Mouse (Mus musculus): ENCODE results near the gene Rdh16f1. TPM values are rescaled to one million over a fixed set of nuclear protein-coding genes. Genes with fewer than 3 reads are reported as not detected.
"Not testable (repeated sequence)": the region's sequence is repeated elsewhere in the genome, so short reads cannot be mapped to it uniquely, and the experiment has no call there.

The Rdh16f1 gene
- polyA plus RNA-seq, 1 experiment from 2014 or later = 0.15 TPM

GRCm38 (mm10) chr10:127750136-127750777 is 9.3 kb upstream of the Rdh16f1 start:
- H3K4me2 ChIP-seq = peak overlapping the region; percentile 28
- 55% methylated on average over 24 of the region's 24 CpGs for WGBS (ENCODE audit: insufficient replicate concordance)
- peaks cover 24% of the 10 kb centered on the region for H3K36me3 ChIP-seq
- H3K9me3 ChIP-seq (replicated peaks) = no peaks in the 10 kb centered on the region
- peak overlapping the region; percentile 69 for H3K27ac ChIP-seq
- H3K9ac ChIP-seq = peak overlapping the region; percentile 4
- peak overlapping the region; percentile 27 for H3K4me3 ChIP-seq (replicated peaks)
- no peak for DNase-seq
- H3K4me1 ChIP-seq (replicated peaks) = peaks cover 51% of the 10 kb centered on the region
- ATAC-seq (ENCODE audit: low read depth) = no peak
- H3K27me3 ChIP-seq = no peaks in the 10 kb centered on the region

- peak within 1 kb of the TSS; percentile 4; the same call in 1 of the 2 replicates for H3K9ac ChIP-seq
- peaks cover 56% of the 10 kb centered on the region for H3K4me1 ChIP-seq (replicated peaks)
- H3K27me3 ChIP-seq = no peaks in the 10 kb centered on the region
- H3K36me3 ChIP-seq = peaks cover 15% of the 10 kb centered on the region
- H3K4me2 ChIP-seq = peak within 1 kb of the TSS; percentile 28
- peak within 1 kb of the TSS; percentile 50 for H3K27ac ChIP-seq
- peak within 1 kb of the TSS; percentile 27 for H3K4me3 ChIP-seq (replicated peaks)
- 29% methylated on average over 8 of the region's 8 CpGs for WGBS (ENCODE audit: insufficient replicate concordance)
- no peaks in the 10 kb centered on the region for H3K9me3 ChIP-seq (replicated peaks)
- ATAC-seq (ENCODE audit: low read depth) (peak; percentile 34), DNase-seq (no peak)
Observed at GRCm38 (mm10) chr10:127751548-127751947, 8.0 kb upstream of the Rdh16f1 start, which contains the start of gene Gpr182. Gene Gpr182 (minus strand): TSS chr10:127751732.

- H3K4me2 ChIP-seq = no peak overlapping the region
Observed at GRCm38 (mm10) chr10:127754566-127755166, 4.9 kb upstream of the Rdh16f1 start.

GRCm38 (mm10) chr10:127755246-127755645 is 4.3 kb upstream of the Rdh16f1 start:
- no peaks in the 10 kb centered on the region for H3K36me3 ChIP-seq
- H3K9me3 ChIP-seq (replicated peaks) = 0 out of 2 replicates have a peak, but pooled peaks cover 4% of the 10 kb centered on the region
- no peaks in the 10 kb centered on the region for H3K27me3 ChIP-seq
- no peak overlapping the region for H3K4me2 ChIP-seq
- DNase-seq (no peak), ATAC-seq (ENCODE audit: low read depth) (no peak)
- H3K27ac ChIP-seq = no peak overlapping the region
- 36% methylated on average over 3 of the region's 3 CpGs for WGBS (ENCODE audit: insufficient replicate concordance)
- H3K9ac ChIP-seq = no peak overlapping the region
- H3K4me3 ChIP-seq (replicated peaks) = no peak overlapping the region
- H3K4me1 ChIP-seq (replicated peaks) = peaks cover 49% of the 10 kb centered on the region

More at GRCm38 (mm10) chr10:127754566-127755166, 4.9 kb upstream of the Rdh16f1 start:
- no peak for DNase-seq
- Histone ChIP-seq H3K4me3 (replicated peaks) (no peak overlapping the region), H3K27ac (no peak overlapping the region; the same call in 1 of the 2 replicates), H3K9ac (no peak overlapping the region), H3K36me3 (no peaks in the 10 kb centered on the region), H3K4me1 (replicated peaks) (peaks cover 52% of the 10 kb centered on the region), H3K9me3 (replicated peaks) (0 out of 2 replicates have a peak, but pooled peaks cover 4% of the 10 kb centered on the region), H3K27me3 (no peaks in the 10 kb centered on the region)
- WGBS (ENCODE audit: insufficient replicate concordance) = 41% methylated on average over 6 of the region's 6 CpGs
- ATAC-seq (ENCODE audit: low read depth) = no peak

GRCm38 (mm10) chr10:127755770-127756468 is 3.7 kb upstream of the Rdh16f1 start:
- 0 out of 2 replicates have a peak, but pooled peaks cover 4% of the 10 kb centered on the region for H3K9me3 ChIP-seq (replicated peaks)
- peak overlapping the region; percentile 29 for H3K4me3 ChIP-seq (replicated peaks)
- peak overlapping the region; percentile 54 for H3K4me2 ChIP-seq
- no peak overlapping the region; the same call in 1 of the 2 replicates for H3K27ac ChIP-seq
- peaks cover 47% of the 10 kb centered on the region for H3K4me1 ChIP-seq (replicated peaks)
- DNase-seq = no peak
- WGBS (ENCODE audit: insufficient replicate concordance) = 14% methylated on average over 18 of the region's 18 CpGs
- no peaks in the 10 kb centered on the region for H3K27me3 ChIP-seq
- H3K9ac ChIP-seq = no peak overlapping the region
- ATAC-seq (ENCODE audit: low read depth) = no peak
- H3K36me3 ChIP-seq = no peaks in the 10 kb centered on the region

- not testable (repeated sequence) for H3K4me2 ChIP-seq; H3K4me3 ChIP-seq (replicated peaks); H3K9ac ChIP-seq; H3K36me3 ChIP-seq; DNase-seq; H3K27ac ChIP-seq; H3K27me3 ChIP-seq; ATAC-seq (ENCODE audit: low read depth); H3K9me3 ChIP-seq (replicated peaks)
- peaks cover 16% of the 10 kb centered on the region for H3K4me1 ChIP-seq (replicated peaks)
- WGBS (ENCODE audit: insufficient replicate concordance) = 63% methylated on average over 10 of the region's 10 CpGs
Observed at GRCm38 (mm10) chr10:127762926-127763325, 3.3 kb downstream of the Rdh16f1 start.

- Histone ChIP-seq H3K4me1 (replicated peaks) (peaks cover 10% of the 10 kb centered on the region), H3K27ac (peak overlapping the region; percentile 69), H3K9me3 (replicated peaks) (no peaks in the 10 kb centered on the region), H3K27me3 (no peaks in the 10 kb centered on the region), H3K9ac (no peak overlapping the region), H3K4me3 (replicated peaks) (no peak overlapping the region), H3K36me3 (no peaks in the 10 kb centered on the region), H3K4me2 (no peak overlapping the region)
- 56% methylated on average over 12 of the region's 12 CpGs for whole genome bisulfite sequencing (ENCODE audit: insufficient replicate concordance)
- DNase-seq (no peak), ATAC-seq (ENCODE audit: low read depth) (peak; percentile 76)
Observed at GRCm38 (mm10) chr10:127763914-127764680, 4.5 kb downstream of the Rdh16f1 start.

GRCm38 (mm10) chr10:127766564-127766963 is 7.0 kb downstream of the Rdh16f1 start:
- H3K4me3 ChIP-seq (replicated peaks) = no peak overlapping the region
- H3K27ac ChIP-seq = no peak overlapping the region
- 69% methylated on average over 1 of the region's 1 CpGs for WGBS (ENCODE audit: insufficient replicate concordance)
- H3K27me3 ChIP-seq = no peaks in the 10 kb centered on the region
- no peaks in the 10 kb centered on the region for H3K36me3 ChIP-seq
- DNase-seq = no peak
- no peak overlapping the region for H3K4me2 ChIP-seq
- no peaks in the 10 kb centered on the region for H3K9me3 ChIP-seq (replicated peaks)
- peaks cover 4% of the 10 kb centered on the region; the same call in 1 of the 2 replicates for H3K4me1 ChIP-seq (replicated peaks)
- no peak overlapping the region for H3K9ac ChIP-seq
- ATAC-seq (ENCODE audit: low read depth) = no peak

GRCm38 (mm10) chr10:127776011-127776410 is 16.4 kb downstream of the Rdh16f1 start, which contains the start of gene Rdh9:
Gene Rdh9 (plus strand): TSS chr10:127776386.
- DNase-seq (no peak), ATAC-seq (ENCODE audit: low read depth) (no peak)
- H3K4me3 ChIP-seq (replicated peaks) = no peak within 1 kb of the TSS
- H3K9me3 ChIP-seq (replicated peaks) = no peaks in the 10 kb centered on the region
- no peak within 1 kb of the TSS for H3K27ac ChIP-seq
- H3K27me3 ChIP-seq = no peaks in the 10 kb centered on the region
- H3K9ac ChIP-seq = no peak within 1 kb of the TSS
- H3K4me1 ChIP-seq (replicated peaks) = no peaks in the 10 kb centered on the region
- H3K4me2 ChIP-seq = no peak within 1 kb of the TSS
- no peaks in the 10 kb centered on the region for H3K36me3 ChIP-seq
- WGBS (ENCODE audit: insufficient replicate concordance) = 46% methylated on average over 2 of the region's 2 CpGs

GRCm38 (mm10) chr10:127782321-127782720 is 22.7 kb downstream of the Rdh16f1 start:
- not testable (repeated sequence) for H3K9me3 ChIP-seq (replicated peaks); H3K4me2 ChIP-seq

GRCm38 (mm10) chr10:127785411-127785810 is 25.8 kb downstream of the Rdh16f1 start:
- H3K36me3 ChIP-seq; H3K27me3 ChIP-seq; H3K4me2 ChIP-seq; DNase-seq; H3K4me3 ChIP-seq (replicated peaks); ATAC-seq (ENCODE audit: low read depth); H3K9ac ChIP-seq; H3K9me3 ChIP-seq (replicated peaks); H3K27ac ChIP-seq; H3K4me1 ChIP-seq (replicated peaks): not testable (repeated sequence)
- WGBS (ENCODE audit: insufficient replicate concordance) = 59% methylated on average over 1 of the region's 1 CpGs

More at GRCm38 (mm10) chr10:127782321-127782720, 22.7 kb downstream of the Rdh16f1 start:
- not testable (repeated sequence) for H3K9ac ChIP-seq; DNase-seq; H3K4me1 ChIP-seq (replicated peaks); H3K27me3 ChIP-seq; H3K27ac ChIP-seq; ATAC-seq (ENCODE audit: low read depth); H3K4me3 ChIP-seq (replicated peaks); H3K36me3 ChIP-seq
- WGBS (ENCODE audit: insufficient replicate concordance) = 84% methylated on average over 17 of the region's 17 CpGs
